Mouse (Mus musculus) adipocyte (in vitro differentiated cells): Measurements from ENCODE around the gene Smad9.
A peak's percentile ranks its signal among the peaks of the same experiment; 100 is the strongest.
"Not testable (repeated sequence)": the region's sequence is repeated elsewhere in the genome, so short reads cannot be mapped to it uniquely, and the experiment has no call there.

ENCODE experiments used
- DNase-seq: peaks from one replicate; pipeline ENCODE4 v3.0.0-alpha.2; 2016; ENCODE audit warnings: low spot score

Gene Smad9

GRCm38 (mm10) chr3:54757446-54757845 lies 2.1 kb downstream of the Smad9 start:
- DNase-seq: no peak

DNA sequence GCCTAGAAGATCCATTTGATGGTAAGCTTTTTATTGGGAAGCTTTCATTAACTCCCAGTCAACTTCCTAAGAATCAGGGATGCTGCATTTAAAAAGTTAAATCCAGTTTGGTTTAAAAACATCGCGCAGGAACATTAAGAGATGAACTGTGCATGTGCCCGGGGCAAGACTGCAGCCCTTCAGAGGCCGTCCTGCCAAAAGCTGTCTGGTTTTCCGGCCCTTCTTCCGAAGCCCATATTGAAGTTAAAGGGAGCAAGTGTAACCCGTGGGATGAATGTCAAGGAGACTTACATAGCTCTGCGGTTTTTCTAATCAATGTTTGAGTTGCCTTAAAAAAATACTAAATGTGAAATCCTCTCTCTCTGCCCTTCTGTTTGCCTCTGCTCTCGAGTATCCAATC lies 3.8 kb downstream of the Smad9 start:
- no peak for DNase-seq

DNA sequence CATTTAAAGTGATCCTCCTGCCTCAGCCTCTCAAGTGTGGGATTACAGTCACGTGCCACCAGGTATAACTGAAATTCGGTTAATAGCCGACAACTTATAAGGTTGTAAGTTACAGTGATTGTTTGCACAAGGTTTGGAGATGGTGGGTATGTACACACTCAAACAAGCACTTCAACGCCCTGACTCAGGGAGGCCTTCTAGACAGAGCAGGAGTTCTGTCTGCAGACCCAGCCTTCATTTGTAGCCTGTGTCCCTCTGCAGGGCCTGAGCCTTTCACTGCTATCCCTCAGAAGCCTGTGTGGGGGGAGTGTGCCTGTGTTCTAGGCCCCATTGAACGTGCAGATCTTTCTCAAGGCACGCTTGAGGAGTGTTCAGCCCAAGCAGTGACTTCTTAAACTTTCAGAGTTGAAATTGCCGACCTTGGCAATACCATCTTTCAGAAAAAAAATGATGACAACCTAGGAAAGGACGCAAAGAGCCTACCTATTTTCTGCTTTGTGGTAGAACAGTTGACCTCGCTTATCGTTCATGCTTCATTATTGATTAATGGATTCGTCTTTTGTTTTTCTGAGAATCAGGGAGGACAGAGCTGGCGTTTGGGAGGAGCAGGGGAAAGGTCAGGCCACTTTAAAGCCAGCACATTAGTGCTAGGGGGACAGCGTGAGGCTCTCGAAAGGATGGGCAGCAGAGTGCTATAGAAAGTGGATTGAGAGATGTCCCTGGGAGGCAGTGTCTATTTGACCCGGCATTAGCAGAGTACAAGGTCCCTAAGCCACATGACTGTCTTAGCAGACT lies 5.1 kb downstream of the Smad9 start:
- DNase-seq: no peak

GRCm38 (mm10) chr3:54761258-54761657 lies 5.9 kb downstream of the Smad9 start:
- DNase-seq: no peak

DNA sequence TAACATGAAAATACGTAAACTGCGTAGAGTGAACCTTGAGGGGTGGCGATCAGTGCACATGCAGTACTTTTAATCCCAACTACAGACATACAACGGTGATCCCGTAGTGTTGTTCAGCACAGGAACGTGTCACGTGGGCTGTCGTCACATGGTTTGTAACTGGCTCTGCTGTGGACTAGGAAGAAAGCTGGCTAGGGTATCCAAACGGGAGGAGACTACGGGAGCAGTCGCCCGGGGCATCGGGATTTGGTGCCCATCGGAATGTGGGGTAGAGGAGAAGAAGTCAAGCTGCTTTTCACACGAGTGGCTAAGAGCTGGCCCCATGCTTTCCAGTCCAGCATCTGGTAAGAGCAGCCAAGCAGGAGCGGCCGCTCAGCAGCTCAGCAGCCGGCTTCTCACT lies 9.0 kb downstream of the Smad9 start:
- no peak for DNase-seq

- DNase-seq: not testable (repeated sequence)
Measured at GRCm38 (mm10) chr3:54765521-54765920, 10.1 kb downstream of the Smad9 start.

- DNase-seq: no peak
Measured at GRCm38 (mm10) chr3:54766034-54766433, 10.7 kb downstream of the Smad9 start.

- DNase-seq: no peak
Measured at GRCm38 (mm10) chr3:54766811-54767210, 11.4 kb downstream of the Smad9 start.

- DNase-seq: no peak
Measured at GRCm38 (mm10) chr3:54768592-54768991, 13.2 kb downstream of the Smad9 start.

DNA sequence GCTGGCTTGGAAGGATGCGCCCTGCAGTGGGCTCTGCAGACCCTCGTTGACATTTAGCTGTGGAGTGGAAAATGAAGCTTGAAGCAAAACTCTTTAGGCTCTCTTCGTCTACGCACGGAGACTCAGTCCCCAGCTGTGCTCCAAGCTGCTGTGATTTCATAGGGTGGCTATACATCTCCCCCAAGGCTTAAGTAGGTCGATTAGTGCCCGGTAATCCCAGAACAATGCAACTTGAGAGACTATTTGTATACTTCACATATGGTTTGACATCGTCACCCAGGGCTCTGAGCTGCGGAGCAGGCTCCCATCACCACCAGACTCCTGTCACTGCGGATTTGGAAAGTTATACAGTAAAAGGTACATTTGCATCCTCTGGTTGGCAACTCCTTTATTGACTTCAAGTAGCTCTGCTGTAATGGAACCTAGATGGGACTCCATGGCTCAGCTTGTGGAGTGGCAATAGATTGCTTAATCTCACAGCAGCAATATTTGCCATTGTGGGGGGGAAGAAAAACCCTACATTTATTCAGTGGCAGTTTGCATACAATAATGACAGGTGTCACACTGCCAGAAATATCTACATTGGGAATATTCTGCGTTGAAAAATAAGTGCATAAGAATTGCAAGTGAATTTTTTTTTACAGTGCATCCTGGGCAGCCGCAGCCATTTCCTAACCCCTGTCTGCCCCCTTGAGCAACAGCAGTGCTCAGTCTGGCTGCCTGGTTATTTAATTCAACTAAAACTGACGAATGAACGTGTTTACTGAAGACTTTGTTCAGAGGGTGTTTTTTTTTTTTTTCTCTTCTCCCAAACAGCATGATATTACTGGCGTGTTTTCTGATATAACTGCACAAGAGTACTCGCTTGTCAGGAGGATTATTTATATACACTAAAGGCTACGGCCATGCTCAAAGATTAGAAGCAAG lies 14.2 kb downstream of the Smad9 start:
- DNase-seq: no peak

DNA sequence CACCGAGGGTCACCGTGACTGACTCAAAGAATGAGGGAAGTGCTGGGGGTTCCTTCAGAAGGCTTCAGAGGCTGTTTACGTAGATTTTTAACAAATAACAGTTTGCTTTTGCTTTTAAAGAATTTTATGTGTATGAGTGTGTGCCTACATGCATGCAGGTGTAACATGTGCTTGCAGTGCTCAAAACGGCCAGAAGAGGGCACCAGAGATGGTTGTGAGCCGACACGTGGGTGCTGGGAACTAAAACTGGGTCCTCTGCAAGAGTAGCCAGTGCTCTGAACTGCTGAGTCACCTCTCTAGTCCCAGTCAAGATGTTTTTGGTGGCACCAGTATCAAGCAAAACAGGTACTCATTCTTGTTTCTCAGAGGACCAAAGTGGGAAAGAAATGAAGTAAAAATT lies 18.2 kb downstream of the Smad9 start:
- no peak for DNase-seq

- no peak for DNase-seq
Measured at GRCm38 (mm10) chr3:54775989-54776631, 20.7 kb downstream of the Smad9 start.

DNA sequence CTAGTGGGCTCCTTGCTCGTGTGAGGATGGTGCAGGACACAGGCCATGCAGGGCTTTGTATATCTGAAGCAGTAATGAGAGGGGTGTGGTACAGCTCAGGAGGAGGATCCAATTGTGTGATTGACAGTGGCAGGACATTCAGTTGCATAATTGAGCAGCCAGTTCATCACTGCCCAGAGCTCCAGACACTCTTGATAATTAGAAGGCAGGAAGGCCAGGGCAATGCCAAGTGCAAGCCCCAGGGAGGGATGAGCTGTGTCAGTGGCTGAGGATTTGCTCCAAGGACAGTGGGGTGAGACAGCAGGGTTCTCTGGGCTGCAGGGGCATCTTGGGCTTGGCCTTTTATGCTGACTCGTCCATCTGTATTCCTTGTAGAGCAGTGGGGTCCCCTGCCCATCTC lies 35.2 kb downstream of the Smad9 start:
- no peak for DNase-seq

GRCm38 (mm10) chr3:54791822-54792677 lies 36.7 kb downstream of the Smad9 start:
- DNase-seq: no peak

DNA sequence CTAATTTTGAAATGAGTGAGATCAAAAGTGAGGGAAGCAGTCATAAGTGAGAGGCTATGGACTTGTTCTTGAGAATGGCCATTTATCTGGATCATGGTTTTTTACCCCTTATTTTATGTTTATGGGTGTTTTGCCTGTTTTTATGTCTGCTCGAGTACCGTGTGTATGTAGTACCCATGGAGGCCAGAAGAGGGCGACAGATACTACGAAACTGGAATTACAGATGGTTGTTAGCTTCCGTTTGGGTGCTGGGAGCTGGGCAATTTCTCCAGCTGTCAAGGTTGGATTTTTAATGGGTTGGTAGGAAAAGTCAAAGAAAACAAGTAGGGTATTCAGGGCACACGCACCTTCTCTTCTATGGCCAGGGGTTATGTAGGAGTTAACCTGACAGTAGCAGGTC lies 38.4 kb downstream of the Smad9 start:
- DNase-seq: no peak

DNA sequence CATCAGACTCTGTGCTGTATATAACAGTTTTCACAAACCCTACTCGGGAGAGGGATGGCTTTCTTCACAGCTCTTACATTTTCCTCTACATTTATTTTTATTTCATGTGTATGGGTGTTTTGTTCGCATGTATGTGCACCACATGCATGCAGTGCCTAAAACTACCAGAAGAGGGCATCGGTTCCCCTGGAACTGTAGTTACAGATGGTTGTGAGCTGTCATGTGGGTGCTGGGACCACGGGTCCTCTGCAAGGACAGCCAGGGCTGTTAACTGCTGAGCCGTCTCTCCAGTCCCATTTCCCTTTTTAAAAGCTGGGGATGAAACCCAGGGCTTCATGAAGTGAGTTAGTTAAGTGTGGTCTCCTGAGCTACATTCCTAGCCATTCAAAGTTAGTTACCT lies 40.0 kb downstream of the Smad9 start:
- DNase-seq: no peak

- DNase-seq: peak; percentile 43
Measured at GRCm38 (mm10) chr3:54795806-54796205, 40.4 kb downstream of the Smad9 start.

DNA sequence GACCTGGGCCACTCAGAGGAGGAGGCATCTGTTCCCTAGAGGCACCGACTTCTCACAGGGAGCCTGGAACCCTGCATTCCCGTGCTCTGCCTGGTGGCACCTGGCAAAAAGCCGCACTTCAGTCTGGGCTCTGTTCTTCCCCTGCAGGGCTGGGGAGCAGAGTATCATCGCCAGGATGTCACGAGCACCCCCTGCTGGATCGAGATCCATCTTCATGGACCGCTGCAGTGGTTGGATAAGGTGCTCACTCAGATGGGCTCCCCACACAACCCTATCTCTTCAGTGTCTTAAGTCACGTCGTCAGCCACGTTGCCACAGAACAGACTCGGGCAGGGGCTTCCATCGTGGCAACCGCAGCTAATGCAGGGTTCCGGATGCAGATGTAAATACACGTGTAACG lies 41.8 kb downstream of the Smad9 start:
- DNase-seq: no peak

DNA sequence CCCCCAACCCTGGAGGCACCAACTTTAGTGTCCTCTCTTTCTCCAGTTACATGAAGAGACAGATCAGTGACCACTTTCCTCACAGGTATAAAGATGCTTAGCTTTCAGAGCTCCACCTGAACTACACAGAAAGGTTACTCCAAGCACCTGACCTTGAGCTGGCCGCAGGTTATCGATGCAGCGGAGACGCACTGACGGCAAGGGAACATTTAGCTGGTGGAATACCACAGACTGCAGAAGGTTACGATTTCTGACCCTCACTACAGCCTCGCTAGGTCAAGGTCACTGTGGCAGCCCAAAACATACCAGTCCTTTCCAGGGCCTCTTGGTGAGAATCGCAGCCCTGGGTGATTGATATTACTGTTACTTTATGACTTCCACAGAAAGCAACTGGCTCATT lies 48.3 kb downstream of the Smad9 start:
- DNase-seq: no peak

- DNase-seq: no peak
Measured at GRCm38 (mm10) chr3:54807061-54807661, 51.8 kb downstream of the Smad9 start.

DNA sequence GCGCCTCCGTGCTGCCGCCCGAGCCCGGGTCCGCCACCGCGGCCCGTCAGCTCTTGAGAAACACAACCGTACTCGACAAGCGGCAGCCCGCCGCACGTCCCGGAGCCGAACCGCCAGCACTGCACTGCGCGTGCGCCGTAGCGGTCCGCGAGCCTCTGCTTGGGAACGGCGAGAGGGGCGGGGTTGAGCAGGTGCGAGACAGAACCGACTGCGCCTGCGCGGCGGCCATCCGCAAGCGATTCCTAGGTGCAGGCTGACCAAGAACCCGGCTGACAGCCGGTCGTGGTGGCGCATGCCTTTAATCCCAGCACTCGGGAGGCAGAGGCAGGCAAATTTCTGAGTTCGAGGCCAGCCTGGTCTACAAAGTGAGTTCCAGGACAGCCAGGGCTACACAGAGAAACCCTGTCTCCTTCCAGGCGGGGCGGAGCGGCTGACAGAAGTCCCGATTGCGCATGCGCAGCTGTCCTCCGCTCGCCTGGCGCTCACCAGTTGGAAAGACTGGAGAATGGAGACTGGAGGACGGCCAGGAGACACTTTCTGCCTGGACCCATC lies 52.4 kb downstream of the Smad9 start, which contains the start of gene Rfxap:
TSS of gene Rfxap (minus strand) at position 126 of the 552 bp plus-strand sequence.
- DNase-seq: peak; percentile 96
